Mouse (Mus musculus) lung, postnatal 10 days (tissue): Measurements from ENCODE around the gene Sorl1.

Experiments used
- DNase-seq: peaks from one replicate; pipeline ENCODE4 v3.0.0; 2021

Sorl1 gene

DNA sequence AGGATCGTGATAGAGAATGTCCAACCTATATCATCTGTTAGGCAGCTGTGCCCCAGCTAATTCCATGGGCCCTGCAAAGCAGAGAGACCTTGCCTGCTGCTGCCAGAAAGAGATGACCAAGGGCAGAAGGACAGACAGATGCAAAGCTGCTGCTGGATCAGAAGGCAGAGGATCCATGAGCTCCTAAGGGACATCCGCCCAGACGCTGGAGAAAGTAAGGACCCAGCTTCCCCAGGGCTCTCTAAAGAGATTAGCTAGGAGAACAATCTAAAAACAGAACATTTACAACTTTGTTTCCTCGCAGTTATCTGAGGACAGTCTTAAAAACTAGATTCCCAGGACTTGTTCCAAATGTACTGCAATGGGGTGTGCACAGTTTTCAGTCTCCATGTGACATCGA, 131.3 kb downstream of the Sorl1 start:
- no peak for DNase-seq

- DNase-seq: no peak
Measured at GRCm38 (mm10) chr9:41985636-41986035, 138.5 kb downstream of the Sorl1 start.

DNA sequence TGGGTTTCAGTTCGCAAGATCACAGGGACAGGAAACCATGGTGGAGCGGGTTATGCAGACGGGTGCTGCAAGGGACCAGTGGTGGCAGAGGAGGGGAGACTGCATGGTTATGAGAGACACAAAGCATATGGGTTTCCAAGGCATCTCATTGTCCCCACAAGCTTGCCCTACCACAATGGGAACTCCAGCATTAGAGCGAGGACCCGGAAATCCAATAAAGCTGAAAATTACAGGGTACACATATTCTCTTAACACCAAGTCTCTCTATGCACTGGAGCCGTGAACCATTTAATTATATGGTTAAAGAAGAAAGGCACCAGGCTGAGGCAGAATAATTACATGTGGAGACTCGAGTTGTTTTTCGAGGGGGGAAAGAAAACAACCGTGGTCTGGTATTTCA, 139.0 kb downstream of the Sorl1 start:
- DNase-seq: no peak

DNA sequence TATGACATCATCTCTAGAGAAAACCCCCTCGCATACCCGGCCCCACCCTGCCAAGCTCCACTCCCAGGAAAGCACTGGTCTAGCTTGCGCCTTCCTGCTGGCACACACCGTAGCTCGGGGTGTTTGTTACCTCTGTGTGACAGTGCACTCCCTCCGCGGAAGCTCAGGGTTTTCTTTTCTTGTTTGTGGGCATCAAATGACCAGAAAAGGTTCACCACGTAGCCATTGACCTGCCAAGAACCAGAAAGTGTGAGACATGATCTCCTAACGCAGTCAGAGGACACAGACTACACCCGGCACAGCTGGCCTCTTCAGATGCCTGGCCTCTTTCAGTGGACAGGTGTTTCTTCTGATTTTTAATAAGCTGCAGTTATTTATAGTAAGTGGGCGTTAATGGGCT, 139.8 kb downstream of the Sorl1 start:
- no peak for DNase-seq

GRCm38 (mm10) chr9:41983286-41983685, 140.8 kb downstream of the Sorl1 start:
- DNase-seq: no peak

GRCm38 (mm10) chr9:41982760-41983159, 141.3 kb downstream of the Sorl1 start:
- DNase-seq: no peak

GRCm38 (mm10) chr9:41982023-41982422, 142.1 kb downstream of the Sorl1 start:
- DNase-seq: no peak

DNA sequence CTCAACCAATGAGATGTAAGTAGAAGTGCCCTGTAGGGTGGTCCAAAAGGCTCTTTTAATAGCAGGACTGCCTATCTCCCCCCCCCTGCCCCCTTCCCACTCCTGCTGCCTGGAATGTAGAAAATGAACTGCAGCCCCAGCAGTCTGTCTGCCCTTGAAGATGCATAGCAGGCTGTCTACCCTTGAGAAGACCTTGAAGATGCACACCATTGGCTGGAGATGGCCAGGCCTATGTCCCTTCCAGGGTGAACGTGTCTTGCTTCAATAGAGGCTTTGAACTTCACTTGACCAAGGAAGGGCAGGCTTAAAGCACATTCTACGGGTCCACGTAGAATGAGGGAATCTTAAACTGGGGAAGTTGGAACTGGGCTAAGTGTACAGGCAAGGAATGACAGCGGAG, 142.8 kb downstream of the Sorl1 start:
- DNase-seq: no peak

DNA sequence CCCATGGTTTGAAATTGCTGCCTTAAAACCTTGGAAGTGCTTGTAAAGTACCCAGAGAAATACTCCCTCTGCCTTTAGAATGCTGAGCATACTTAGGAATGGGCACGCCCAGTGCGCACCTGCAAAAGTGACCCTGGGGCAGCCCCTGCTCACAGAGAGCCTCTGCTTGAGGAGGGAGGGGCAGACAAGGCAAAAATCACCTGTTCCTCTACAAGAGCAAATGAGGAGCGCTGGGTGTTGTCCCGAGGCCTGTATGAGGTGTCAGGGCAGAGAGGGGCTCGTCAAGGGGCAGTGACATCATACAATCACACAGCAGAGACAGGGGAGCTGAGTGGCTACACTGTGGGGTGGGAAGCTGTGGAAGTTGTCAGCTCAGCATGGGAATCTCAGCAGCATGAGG, 143.3 kb downstream of the Sorl1 start:
- no peak for DNase-seq

- no peak for DNase-seq
Measured at GRCm38 (mm10) chr9:41978366-41978765, 145.7 kb downstream of the Sorl1 start.

DNA sequence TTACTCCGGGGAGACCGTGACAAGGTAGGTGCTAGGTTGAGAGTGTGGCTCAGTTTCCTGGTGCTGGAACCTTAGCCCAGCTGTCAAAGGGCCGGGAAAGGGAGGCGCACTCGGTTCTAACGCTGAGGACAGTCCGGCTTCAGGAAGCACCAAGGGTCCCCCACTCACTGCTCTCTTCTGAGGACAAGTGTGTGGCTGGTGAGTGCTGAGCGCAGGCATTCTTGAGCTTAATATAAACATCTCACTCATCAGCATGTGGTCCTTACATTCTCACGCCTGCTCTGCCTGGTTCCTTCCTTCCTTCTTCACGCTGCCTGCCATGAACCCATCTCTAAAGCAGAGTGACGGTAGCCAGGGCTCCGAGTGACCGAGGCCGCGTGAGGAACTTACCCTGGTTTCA, 148.1 kb downstream of the Sorl1 start:
- no peak for DNase-seq

DNA sequence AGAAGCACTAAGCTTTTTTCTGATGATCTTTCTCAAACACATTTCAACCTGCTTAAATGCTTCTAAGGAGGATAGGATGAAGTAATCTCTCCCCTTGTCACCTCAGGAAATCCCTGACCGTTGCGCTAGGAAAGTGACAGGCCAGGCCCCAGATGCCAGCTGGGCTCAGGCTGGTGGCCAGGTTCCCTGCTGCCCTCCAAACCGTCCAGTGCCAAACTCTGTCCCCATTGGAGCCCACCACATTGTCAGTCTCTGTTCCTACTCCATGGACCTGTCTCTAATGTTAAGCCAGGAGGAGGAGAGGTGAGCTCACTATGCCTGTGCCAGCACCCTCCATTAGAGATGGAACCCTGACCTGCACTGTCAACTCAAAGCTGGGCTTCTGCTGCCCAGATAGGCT, 149.4 kb downstream of the Sorl1 start:
- no peak for DNase-seq

DNA sequence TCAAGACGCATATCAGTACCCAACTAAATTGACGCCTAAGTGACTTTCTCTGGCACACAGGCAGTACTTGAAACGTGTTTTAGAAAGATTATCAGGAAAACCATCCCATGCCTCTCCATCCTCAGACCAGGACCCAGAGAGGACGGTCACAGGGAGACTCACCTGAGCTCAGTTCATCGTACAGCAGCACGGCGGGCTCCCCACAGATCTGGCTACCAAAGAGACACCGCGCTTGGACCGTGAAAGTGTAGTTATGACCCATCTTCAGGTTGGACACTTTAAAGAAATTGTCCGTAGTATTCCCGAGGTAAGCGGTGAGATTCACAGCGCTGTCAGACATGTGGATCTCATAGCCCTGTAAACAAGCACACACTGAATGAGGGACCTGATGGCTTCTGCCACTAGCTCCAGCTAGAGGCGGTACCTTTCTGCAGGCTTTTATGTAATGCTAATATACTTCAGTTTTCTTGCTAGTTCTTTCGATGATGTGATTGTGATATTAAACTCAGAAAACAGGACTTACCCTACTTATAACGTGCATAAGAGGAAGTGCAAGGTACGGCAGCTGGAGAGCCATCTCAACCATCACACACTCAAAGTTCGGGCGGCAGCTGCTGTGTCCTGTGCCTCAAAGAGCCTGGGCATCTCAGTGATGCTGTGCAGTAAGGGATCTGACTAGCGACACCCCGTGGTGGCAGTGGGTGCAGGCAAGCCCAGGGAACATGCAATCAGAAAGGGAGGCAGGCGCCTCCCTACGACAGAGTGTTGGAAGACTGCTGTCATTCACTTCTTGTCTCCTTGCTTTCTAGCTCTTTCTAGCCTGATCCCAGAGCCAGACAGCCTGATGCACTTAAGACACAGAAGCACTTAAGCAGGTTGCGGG, 150.1 kb downstream of the Sorl1 start:
- peak; percentile 60 for DNase-seq

- no peak for DNase-seq
Measured at GRCm38 (mm10) chr9:41969961-41970360, 154.1 kb downstream of the Sorl1 start.

DNA sequence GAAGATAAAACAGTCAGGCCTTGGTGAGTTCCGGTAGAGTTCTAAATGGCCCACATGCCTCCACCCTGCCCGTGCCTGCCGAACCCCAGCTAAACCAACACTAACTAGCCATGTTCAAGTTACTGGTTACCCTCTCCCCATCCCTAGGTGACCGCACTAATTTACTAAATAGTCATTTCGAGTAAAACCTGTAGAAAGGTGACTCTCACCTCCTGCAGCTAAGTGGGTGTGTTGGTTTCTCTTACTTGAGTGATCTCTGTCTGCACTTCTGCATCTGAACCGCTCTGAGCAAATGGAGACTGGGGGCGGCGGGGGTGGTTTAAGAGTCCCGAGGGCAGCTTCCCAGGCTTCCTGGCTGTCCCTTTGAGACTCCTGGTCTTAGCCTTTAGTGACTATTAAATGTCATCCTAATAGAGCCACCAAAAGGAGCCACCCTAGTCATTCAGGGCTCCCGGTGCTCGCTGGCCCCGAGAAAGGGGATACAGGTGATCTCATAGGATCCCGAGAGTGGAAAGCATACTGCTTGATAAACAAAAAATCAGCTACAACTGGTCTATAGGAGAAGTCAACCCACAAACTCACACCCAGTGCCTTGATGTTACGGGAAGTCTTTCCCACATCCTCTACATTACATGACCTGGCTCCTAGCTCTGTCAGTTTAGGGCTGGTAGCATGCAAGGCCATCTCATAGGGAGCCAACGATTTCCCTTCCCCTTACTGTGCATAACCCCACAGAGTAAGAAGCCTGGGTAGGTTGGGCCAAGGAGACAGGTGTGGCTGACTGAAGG, 155.2 kb downstream of the Sorl1 start:
- DNase-seq: no peak

- no peak for DNase-seq
Measured at GRCm38 (mm10) chr9:41961274-41961673, 162.8 kb downstream of the Sorl1 start.

- DNase-seq: no peak
Measured at GRCm38 (mm10) chr9:41958282-41958681, 165.8 kb downstream of the Sorl1 start.

DNA sequence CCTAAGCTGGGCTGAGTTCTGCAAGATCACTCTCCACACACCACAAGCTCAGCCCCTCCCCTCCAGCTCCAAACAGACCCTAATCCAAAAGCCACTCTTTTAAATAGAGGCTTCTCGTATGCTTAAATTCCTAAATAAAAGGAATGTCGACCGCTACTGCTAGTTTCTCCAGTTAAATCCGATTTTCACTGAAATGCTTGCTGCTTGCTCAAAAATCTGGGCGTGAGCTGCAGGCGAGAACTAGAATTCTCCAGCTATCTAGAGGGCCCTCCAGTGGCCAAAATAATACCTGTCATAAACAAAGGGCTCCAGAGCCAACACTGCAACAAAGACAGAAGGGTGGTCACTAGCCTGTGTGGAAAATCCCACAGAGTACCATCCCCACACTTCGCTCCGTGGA, 170.6 kb downstream of the Sorl1 start:
- DNase-seq: peak; percentile 84

DNA sequence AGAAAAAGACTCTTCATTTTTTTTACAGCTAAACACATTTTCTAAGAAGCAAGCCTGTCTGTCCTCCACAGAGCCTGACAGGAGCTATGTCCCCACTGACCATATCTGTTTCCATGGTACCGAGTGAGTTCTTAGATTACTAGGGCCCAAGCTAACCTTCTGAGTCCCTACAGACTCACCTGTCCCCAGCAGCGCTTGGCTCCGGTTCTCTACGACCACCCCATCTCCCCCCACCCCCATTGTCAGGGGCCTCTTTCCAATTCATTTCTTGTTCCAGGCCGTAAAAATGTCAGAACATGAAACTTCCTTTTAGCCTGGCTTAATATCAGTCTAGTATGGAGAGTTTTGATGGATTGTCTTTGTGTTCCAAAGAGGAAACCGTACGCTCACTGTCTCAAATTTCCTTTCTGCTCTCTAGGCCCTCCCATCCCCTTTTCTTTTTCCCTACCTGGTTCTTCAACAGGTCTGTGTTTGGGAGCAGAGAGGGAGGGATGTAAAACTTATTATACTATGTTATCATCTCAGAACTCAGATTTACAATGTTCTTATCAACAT, 171.4 kb downstream of the Sorl1 start:
- no peak for DNase-seq

DNA sequence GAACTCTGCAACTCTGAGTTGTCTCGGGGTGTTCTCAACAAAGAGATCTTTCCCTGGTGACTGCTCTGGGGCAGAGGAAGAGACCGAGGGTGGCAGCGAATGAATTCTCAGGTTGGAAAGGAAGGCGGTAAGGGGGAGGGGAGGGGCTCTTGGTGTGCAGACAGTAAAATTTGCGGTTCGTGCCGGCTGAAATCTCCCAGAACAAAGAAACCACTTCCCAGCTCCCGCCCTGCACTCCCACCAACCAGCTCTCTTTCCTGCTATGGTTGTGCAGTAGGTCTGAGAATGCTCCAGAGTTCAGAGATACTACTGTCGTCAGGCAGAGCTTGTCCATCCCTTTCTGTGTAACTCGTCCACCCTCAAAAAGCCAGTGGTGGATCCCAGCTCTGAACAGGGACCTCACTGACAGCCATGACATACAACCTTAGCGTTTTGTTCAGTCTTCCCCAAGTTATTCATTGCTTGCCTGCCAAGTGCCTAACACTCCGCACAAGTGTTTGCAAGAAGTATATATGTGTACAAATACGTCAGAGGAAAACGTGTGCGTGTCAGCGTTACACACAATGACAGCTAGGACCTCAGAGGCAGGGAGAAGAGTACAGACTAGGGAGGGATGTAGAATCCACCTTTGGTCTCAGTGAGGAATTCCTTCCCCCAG, 172.5 kb downstream of the Sorl1 start:
- no peak for DNase-seq

DNA sequence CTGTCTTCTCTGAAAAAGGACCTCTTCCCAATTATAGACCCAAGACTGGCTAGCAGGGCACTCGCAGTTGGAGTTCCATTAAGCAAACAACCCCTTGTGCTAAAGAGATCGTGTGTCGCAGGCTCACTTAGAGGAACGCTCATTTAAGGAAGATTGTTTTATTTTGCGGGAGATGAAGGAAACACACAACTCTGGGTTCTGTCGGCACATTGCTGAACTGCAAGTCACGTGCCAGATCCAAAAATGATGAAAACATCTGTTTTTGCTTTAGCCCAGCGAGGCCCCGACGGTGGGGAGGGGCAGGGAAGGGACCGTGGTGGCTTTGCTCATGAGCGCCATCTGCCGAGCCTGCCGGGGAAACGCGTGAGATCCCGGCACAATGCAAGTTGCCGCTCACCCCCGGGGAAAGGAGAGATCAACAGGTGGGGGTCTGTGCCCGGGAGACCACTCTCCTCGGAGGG, 173.1 kb downstream of the Sorl1 start:
- DNase-seq: peak; percentile 93

- peak; percentile 94 for DNase-seq
Measured at GRCm38 (mm10) chr9:41950109-41950990, 173.7 kb downstream of the Sorl1 start.
